Mouse (Mus musculus): ENCODE data around the gene Tbc1d22a.

DNA sequence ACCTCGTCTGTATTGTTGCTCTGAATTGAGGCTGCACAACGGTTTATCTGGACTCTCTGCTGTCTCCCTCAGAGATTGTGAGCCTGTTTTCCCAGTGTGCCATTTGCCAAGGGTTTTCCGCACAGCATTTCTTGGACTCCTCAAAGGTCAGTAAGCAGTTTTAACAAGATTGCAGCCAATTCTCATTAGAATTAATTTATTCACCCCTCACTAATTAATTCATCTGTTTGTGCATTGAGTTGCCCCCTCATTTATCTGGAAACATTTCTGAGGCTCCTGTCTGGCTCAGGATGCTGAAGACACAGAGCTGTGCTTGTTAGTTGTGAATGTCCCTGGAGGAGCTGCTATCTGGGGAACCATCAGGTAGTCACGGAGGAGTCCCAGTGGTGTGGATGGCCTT lies 45.0 kb downstream of the Tbc1d22a start:
- TF ChIP-seq CTCF (IDR thresholded peaks at IDR 0.05; ENCODE audit: low read depth) (no peak), EP300 (IDR thresholded peaks at IDR 0.05; ENCODE audit: low read depth) (no peak)

Data from heart, postnatal 0 days (tissue).